Mouse (Mus musculus) megakaryocyte, adult 5-6 weeks (primary cell): ENCODE results near the gene Ago3. TPM values are rescaled to one million over a fixed set of nuclear protein-coding genes. Genes with fewer than 3 reads are reported as not detected.

Source experiments
- ATAC-seq: 2 replicates; pipeline ENCODE4 v1.8.0; 2016; ENCODE audit warnings: mild to moderate bottlenecking, inconsistent platforms; ENCODE audit not compliant: poor library complexity, severe bottlenecking
- total RNA-seq, 2 experiments: library from RNA; stranded (forward) in 1 of 2; stranded (reverse) in 1 of 2; fragments of 153-499, 151-499 nt in 1 of 2; fragments of 221-1000, 200-1000 nt in 1 of 2; gene quantifications; 2 replicates each; pipeline versions ENCODE4 v1.2.3 to v1.2.4; 2015 to 2017

Gene Ago3
- total RNA-seq, 2 experiments from 2014 or later, result 6.1 to 11.2 TPM

- ATAC-seq, result no peak
Observed at GRCm38 (mm10) chr4:126281706-126282105, 147.7 kb downstream of the Ago3 start.

Other genes starting within 250 kb of the Ago3 start
- gene Thrap3, start 226.8 kb downstream of the Ago3 start, total RNA-seq (2015), result 115 and 119 TPM in 2 replicates
- gene Thrap3, start 226.8 kb downstream of the Ago3 start, total RNA-seq (2017), result 248 and 291 TPM in 2 replicates
- gene Map7d1, start 173.2 kb downstream of the Ago3 start, total RNA-seq (2015), result 43.9 and 45.9 TPM in 2 replicates
- gene Map7d1, start 173.2 kb downstream of the Ago3 start, total RNA-seq (2017), result 60.7 and 71.3 TPM in 2 replicates
- 30.1 and 40.9 TPM in 2 replicates for gene Trappc3, start 167.2 kb downstream of the Ago3 start, total RNA-seq (2015)
- gene Trappc3, start 167.2 kb downstream of the Ago3 start, total RNA-seq (2017), result 56.3 and 58.6 TPM in 2 replicates
- gene Col8a2, start 142.8 kb downstream of the Ago3 start, total RNA-seq (2015), result not detected in 2 replicates
- not detected in 2 replicates for gene Col8a2, start 142.8 kb downstream of the Ago3 start, total RNA-seq (2017)
- gene Adprhl2, start 107.9 kb downstream of the Ago3 start, total RNA-seq (2015), result 5.6 and 8.2 TPM in 2 replicates
- gene Adprhl2, start 107.9 kb downstream of the Ago3 start, total RNA-seq (2017), result 10.7 and 21.7 TPM in 2 replicates
- gene Tekt2, start 103.9 kb downstream of the Ago3 start, total RNA-seq (2015), result 0.38 TPM in 1 of 2 replicates, not detected in the other
- not detected in 2 replicates for gene Tekt2, start 103.9 kb downstream of the Ago3 start, total RNA-seq (2017)
- 7.7 and 9.4 TPM in 2 replicates for gene Ago1, start 39.0 kb upstream of the Ago3 start, total RNA-seq (2015)
- gene Ago1, start 39.0 kb upstream of the Ago3 start, total RNA-seq (2017), result 10.7 and 11.4 TPM in 2 replicates
- 2.9 and 4.0 TPM in 2 replicates for gene Ago4, start 103.9 kb upstream of the Ago3 start, total RNA-seq (2015)
- 5.3 and 6.2 TPM in 2 replicates for gene Ago4, start 103.9 kb upstream of the Ago3 start, total RNA-seq (2017)
- gene Clspn, start 127.4 kb upstream of the Ago3 start, total RNA-seq (2015), result 29.7 and 33.8 TPM in 2 replicates
- gene Clspn, start 127.4 kb upstream of the Ago3 start, total RNA-seq (2017), result 82.6 and 84.1 TPM in 2 replicates
- 0.34 and 0.91 TPM in 2 replicates for gene 5730409E04Rik, start 180.3 kb upstream of the Ago3 start, total RNA-seq (2015)
- 1.2 and 1.6 TPM in 2 replicates for gene 5730409E04Rik, start 180.3 kb upstream of the Ago3 start, total RNA-seq (2017)
- 194 and 203 TPM in 2 replicates for gene Psmb2, start 248.1 kb upstream of the Ago3 start, total RNA-seq (2015)
- gene Psmb2, start 248.1 kb upstream of the Ago3 start, total RNA-seq (2017), result 103 and 109 TPM in 2 replicates